In the genomic region with DNA sequence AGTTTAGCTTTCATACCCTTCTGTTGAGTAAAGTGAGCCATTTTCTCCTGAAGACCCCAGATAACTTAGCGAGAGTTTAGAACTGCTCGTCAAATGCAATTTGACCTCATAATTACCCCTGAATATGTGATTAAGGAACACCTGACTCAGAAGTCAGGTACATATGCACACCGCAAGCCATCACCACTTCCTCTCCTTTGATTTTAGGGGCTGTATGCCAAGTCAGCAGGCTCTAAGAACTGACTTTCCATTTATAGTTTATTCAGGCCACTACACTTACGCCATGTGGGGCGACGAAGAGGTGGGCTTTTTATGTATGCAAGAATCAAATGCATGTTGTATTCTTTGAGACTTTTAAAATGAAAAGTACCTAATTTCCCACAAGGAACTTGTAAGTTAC, we compare ENCODE assay signal across 14 mouse cellular contexts.
A peak's percentile ranks its signal among the peaks of the same experiment; 100 is the strongest.
DNase-seq lines count a peak whose midpoint lies in the region; ATAC-seq and TF ChIP-seq lines count a peak whose summit lies in the region.
"Had no signal": no experiment of that assay in that cellular context is flagged by ENCODE, and none has a peak within 500 bp of the region (broad histone marks: within the 10 kb centered on the region; RNA-seq: fewer than 3 reads in every experiment).

No protein-coding gene starts in this region.

- H3K27me3 ChIP-seq in cerebellum, adult 2 months (ENCODE audit: control insufficient read depth, insufficient read depth, low read length): no peaks in the 10 kb centered on the region
- no peaks in the 10 kb centered on the region for H3K27me3 ChIP-seq in heart, embryonic 13.5 days (replicated peaks)
- H3K27me3 ChIP-seq: forebrain, embryonic 13.5 days; kidney, embryonic 15.5 days; midbrain, embryonic 13.5 days had no signal

- peak overlapping the region; percentile 48 for H3K4me2 ChIP-seq in heart, embryonic 13.5 days
- H3K4me2 ChIP-seq: forebrain, embryonic 13.5 days; kidney, embryonic 15.5 days; lung, embryonic 14.5 days; midbrain, embryonic 13.5 days had no signal

- WGBS in cerebellum, adult 2 months: 52% methylated on average over 6 of the region's 6 CpGs
- WGBS in heart, embryonic 13.5 days: 35% methylated on average over 6 of the region's 6 CpGs

- no peak overlapping the region for H3K9ac ChIP-seq in heart, embryonic 13.5 days
- H3K9ac ChIP-seq: forebrain, embryonic 13.5 days; kidney, embryonic 15.5 days; lung, embryonic 14.5 days; midbrain, embryonic 13.5 days had no signal

- peaks cover 4% of the 10 kb centered on the region for H3K4me1 ChIP-seq in cerebellum, adult 2 months (ENCODE audit: control insufficient read depth, insufficient read depth, low read length)
- H3K4me1 ChIP-seq in heart, embryonic 13.5 days: peaks cover 31% of the 10 kb centered on the region
- H3K4me1 ChIP-seq: forebrain, embryonic 13.5 days; kidney, embryonic 15.5 days; midbrain, embryonic 13.5 days had no signal

- H3K36me3 ChIP-seq in heart, embryonic 13.5 days: no peaks in the 10 kb centered on the region
- H3K36me3 ChIP-seq: kidney, embryonic 15.5 days; midbrain, embryonic 13.5 days had no signal

- TF ChIP-seq CTCF in cerebellum, adult 2 months (IDR thresholded peaks at IDR 0.05; ENCODE audit: borderline replicate concordance, insufficient read depth, low read depth, low read length): no peak

- H3K27ac ChIP-seq in cerebellum, adult 2 months (ENCODE audit: insufficient read depth, low read length): no peak overlapping the region
- H3K27ac ChIP-seq in heart, embryonic 13.5 days (replicated peaks): peak overlapping the region; percentile 85
- H3K27ac ChIP-seq: forebrain, embryonic 13.5 days; kidney, embryonic 15.5 days; macrophage; midbrain, embryonic 13.5 days had no signal

- TF ChIP-seq POLR2A in cerebellum, adult 2 months (IDR thresholded peaks at IDR 0.05; ENCODE audit: borderline replicate concordance, insufficient read depth, low read length): no peak

- no peak for ATAC-seq in heart, embryonic 13.5 days (ENCODE audit: extremely low read depth, insufficient number of reproducible peaks, low FRiP score, low TSS enrichment)
- ATAC-seq: forebrain, embryonic 13.5 days; midbrain, embryonic 13.5 days had no signal

- peak; percentile 35 to 40 for DNase-seq in cerebellum, postnatal 10 days
- DNase-seq in cerebellum, adult 2 months: no peak
- peak; percentile 4 to 17 for DNase-seq in CD8-positive naive resting alpha-beta T cell, adult 2 months (ENCODE audit: low read depth in 2 of 2, low spot score in 2 of 2)
- DNase-seq in thymus, postnatal 0 days (ENCODE audit: low spot score): peak; percentile 42
- DNase-seq in testis, postnatal 10 days (ENCODE audit: low spot score): no peak
- DNase-seq in left cerebral cortex, adult 8-10 months (ENCODE audit: low spot score in 2 of 2): no peak
- no peak for DNase-seq in spleen, adult 18-20 months
- DNase-seq: cerebellum, adult 18-20 months; lung, embryonic 14.5 days had no signal

- no peak overlapping the region for H3K4me3 ChIP-seq in cerebellum, adult 2 months (replicated peaks; ENCODE audit: insufficient read depth, low read depth, low read length)
- H3K4me3 ChIP-seq in heart, embryonic 13.5 days: no peak overlapping the region
- H3K4me3 ChIP-seq: forebrain, embryonic 13.5 days; kidney, embryonic 15.5 days; midbrain, embryonic 13.5 days had no signal

- no peaks in the 10 kb centered on the region for H3K9me3 ChIP-seq in heart, embryonic 13.5 days
- H3K9me3 ChIP-seq: forebrain, embryonic 13.5 days; kidney, embryonic 15.5 days; midbrain, embryonic 13.5 days had no signal

Comparison
In these comparisons a context has a peak if more than half of its experiments do, and no peak if none do; other contexts are left out.
1. DNase-seq: peak in cerebellum, postnatal 10 days (2 of 2), CD8-positive naive resting alpha-beta T cell, adult 2 months (2 of 2) and thymus, postnatal 0 days (single experiment); none in cerebellum, adult 2 months (0 of 2), testis, postnatal 10 days (single experiment), left cerebral cortex, adult 8-10 months (0 of 2) and spleen, adult 18-20 months (0 of 2).